Comparison of ENCODE assay signal across 8 mouse cellular contexts in the genomic region with DNA sequence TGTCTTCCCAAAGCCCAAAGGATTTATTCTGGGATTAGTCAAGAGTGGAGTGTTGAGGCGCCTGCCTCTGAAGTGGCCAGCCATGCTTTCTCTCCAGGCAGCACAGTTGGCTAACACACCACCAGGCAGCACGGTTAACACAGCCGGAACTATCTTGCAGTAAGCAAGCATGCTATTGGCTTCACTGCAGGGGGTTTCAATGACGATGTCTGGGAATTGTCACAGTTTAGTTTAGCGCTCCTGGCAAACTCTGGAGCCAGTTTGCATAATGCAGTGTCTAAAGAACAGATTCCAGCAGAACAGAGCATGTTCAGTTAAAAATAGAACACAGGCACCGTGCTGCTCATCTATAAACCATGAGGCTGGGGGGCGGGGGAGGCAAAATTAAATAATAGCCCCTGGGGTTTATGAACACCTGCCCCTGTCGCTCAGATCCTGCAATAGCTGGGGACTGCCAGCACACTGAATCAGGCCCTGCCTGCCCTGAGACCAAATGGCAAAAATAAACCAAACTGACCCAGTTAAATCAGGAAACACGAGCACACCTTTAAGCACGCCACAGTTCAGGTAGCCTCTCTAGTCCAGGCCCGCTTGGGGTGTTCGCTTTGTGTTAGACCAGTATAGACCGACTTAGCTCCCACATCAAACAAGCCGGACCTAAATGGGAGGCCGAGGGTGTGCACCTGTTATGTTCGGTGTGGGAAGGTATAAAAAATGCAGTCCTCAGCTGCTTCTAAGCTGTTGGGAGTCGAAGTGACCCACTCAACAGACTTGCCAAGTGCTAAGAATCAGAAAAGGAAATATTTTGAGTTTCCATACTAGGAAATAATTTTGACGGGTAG. TPM values are rescaled to one million over a fixed set of nuclear protein-coding genes. Genes with fewer than 3 reads are reported as not detected.
DNase-seq lines count a peak whose midpoint lies in the region; ATAC-seq and TF ChIP-seq lines count a peak whose summit lies in the region.

No protein-coding gene starts in this region.

- ATAC-seq in midbrain, embryonic 15.5 days (replicated peaks), result peak; percentile 89

- H3K27ac ChIP-seq in kidney, adult 2 months (ENCODE audit: insufficient read depth, low read depth, low read length), result peak overlapping the region; percentile 48; the same call in 1 of the 2 replicates
- H3K27ac ChIP-seq in gastrocnemius, adult 2 months, result peak overlapping the region; percentile 95
- peak overlapping the region; percentile 88 for H3K27ac ChIP-seq in layer of hippocampus, adult 2 months
- H3K27ac ChIP-seq in midbrain, embryonic 15.5 days, result peak overlapping the region; percentile 27

- no peaks in the 10 kb centered on the region for H3K9me3 ChIP-seq in midbrain, embryonic 15.5 days

- intact Hi-C loops in gastrocnemius, adult 2 months (cut with DNase I), result no loop called here

- peak; percentile 72 for DNase-seq in kidney, adult 2 months
- DNase-seq in kidney, adult 18-20 months, result no peak
- peak; percentile 42 for DNase-seq in cerebellum, adult 8-10 months
- DNase-seq in gastrocnemius, adult 2 months, result peak; percentile 87
- peak; percentile 60 to 65 for DNase-seq in layer of hippocampus, adult 2 months (ENCODE audit: low spot score in 2 of 2)
- no peak for DNase-seq in adrenal gland, postnatal 4 days (ENCODE audit: low spot score in 2 of 2)
- DNase-seq in T-cell, adult 2 months (ENCODE audit: low spot score), result no peak

- TF ChIP-seq POLR2A in kidney, adult 2 months (IDR thresholded peaks at IDR 0.05; ENCODE audit: low read depth, low read length), result no peak

- H3K4me2 ChIP-seq in midbrain, embryonic 15.5 days, result peak overlapping the region; percentile 18; the same call in 1 of the 2 replicates

- TF ChIP-seq CTCF in kidney, adult 2 months (conservative IDR thresholded peaks at IDR 0.05; ENCODE audit: insufficient read depth, insufficient read length, low read depth, low read length), result no peak
- no peak for TF ChIP-seq CTCF in gastrocnemius, adult 2 months (IDR thresholded peaks at IDR 0.05)
- no peak for TF ChIP-seq CTCF in layer of hippocampus, adult 2 months (conservative IDR thresholded peaks at IDR 0.05)

- H3K36me3 ChIP-seq in kidney, adult 2 months (ENCODE audit: control insufficient read depth, insufficient read depth, low read length), result no peaks in the 10 kb centered on the region
- no peaks in the 10 kb centered on the region for H3K36me3 ChIP-seq in midbrain, embryonic 15.5 days (replicated peaks)

- no peak overlapping the region for H3K9ac ChIP-seq in midbrain, embryonic 15.5 days

- no peaks in the 10 kb centered on the region for H3K27me3 ChIP-seq in kidney, adult 2 months (replicated peaks; ENCODE audit: control insufficient read depth, insufficient read depth, low read length)
- H3K27me3 ChIP-seq in midbrain, embryonic 15.5 days (replicated peaks), result no peaks in the 10 kb centered on the region

- H3K4me1 ChIP-seq in kidney, adult 2 months (ENCODE audit: control insufficient read depth, insufficient read depth, low read length), result peaks cover 36% of the 10 kb centered on the region
- H3K4me1 ChIP-seq in midbrain, embryonic 15.5 days, result peaks cover 12% of the 10 kb centered on the region

- WGBS in kidney, adult 2 months, result 51% methylated on average over 18 of the region's 18 CpGs
- WGBS in midbrain, embryonic 15.5 days, result 42% methylated on average over 18 of the region's 18 CpGs

- no peak overlapping the region for H3K4me3 ChIP-seq in kidney, adult 2 months (ENCODE audit: insufficient read depth, low read depth, low read length)
- H3K4me3 ChIP-seq in gastrocnemius, adult 2 months, result peak overlapping the region; percentile 13; the same call in 1 of the 2 replicates
- no peak overlapping the region for H3K4me3 ChIP-seq in layer of hippocampus, adult 2 months
- H3K4me3 ChIP-seq in midbrain, embryonic 15.5 days, result no peak overlapping the region

RNA-seq across cellular contexts. Expression of gene Sypl, which starts 27.1 kb away (rescaled TPM):
- polyA plus RNA-seq in kidney, adult 2 months (2012; rRNA removed), result 136 and 148 TPM in 2 replicates
- total RNA-seq in gastrocnemius, adult 2 months (2021), result 100 to 1,000 TPM; 174 to 187 TPM
- total RNA-seq in layer of hippocampus, adult 2 months (2021), result 10 to 100 TPM; 44.1 to 46.0 TPM
- 32.3 and 33.3 TPM in 2 replicates for polyA plus RNA-seq in midbrain, embryonic 15.5 days (2015; fragmentation: Nextera tagmentation; extraction: Ambion mirVana)
- total RNA-seq in adrenal gland, postnatal 4 days (2021), result 10 to 100 TPM; 81.9 to 88.0 TPM

Comparison
In these comparisons a context has a peak if more than half of its experiments do, and no peak if none do; other contexts are left out.
1. DNase-seq: peak in kidney, adult 2 months (single experiment), cerebellum, adult 8-10 months (single experiment), gastrocnemius, adult 2 months (single experiment) and layer of hippocampus, adult 2 months (2 of 2); none in kidney, adult 18-20 months (single experiment), adrenal gland, postnatal 4 days (0 of 2) and T-cell, adult 2 months (single experiment).
2. H3K27ac ChIP-seq: peak in every context shown above with its lines; median percentile 95 in gastrocnemius, adult 2 months; 88 in layer of hippocampus, adult 2 months; 48 in kidney, adult 2 months; 27 in midbrain, embryonic 15.5 days.